Mouse (Mus musculus) myocyte (in vitro differentiated cells): ENCODE measurements around the gene Ccdc185.

Source experiments
- CEBPB ChIP-seq: IDR thresholded peaks from 2 replicates; pipeline ENCODE4 v1.6.1; 2011; ENCODE audit warnings: mild to moderate bottlenecking, moderate library complexity; ENCODE audit not compliant: poor library complexity, insufficient read depth, severe bottlenecking
- MAX ChIP-seq: IDR thresholded peaks from one replicate; pipeline ENCODE4 v1.6.1; 2011; ENCODE audit warnings: low read depth, mild to moderate bottlenecking, control low read depth
- MYOG ChIP-seq, 3 experiments: IDR thresholded peaks; one replicate each; pipeline ENCODE4 v1.6.1; 2011; ENCODE audit warnings: control low read depth in 2 of 3, low read depth in 2 of 3, mild to moderate bottlenecking in 2 of 3; ENCODE audit not compliant: insufficient read length in 2 of 3, control insufficient read depth in 1 of 3, insufficient read depth in 1 of 3
- POLR2A ChIP-seq: IDR thresholded peaks from one replicate; pipeline ENCODE4 v1.6.1; 2011; ENCODE audit warnings: low read depth, mild to moderate bottlenecking, control low read depth, moderate library complexity; ENCODE audit not compliant: insufficient read length

GRCm38 (mm10) chr1:182797048-182797447 lies 48.1 kb upstream of the Ccdc185 start:
- TF ChIP-seq POLR2A (no peak), MAX (no peak), MYOG (IDR thresholded peaks at IDR 0.05; ENCODE audit: control insufficient read depth in 1 of 3, insufficient read depth in 1 of 3, insufficient read length in 2 of 3, low read depth in 2 of 3) (no peak), CEBPB (no peak)
